ENCODE assay signal across 8 mouse cellular contexts in genomic region chr4:148164002-148164439, GRCm38 (mm10). TPM values are rescaled to one million over a fixed set of nuclear protein-coding genes. Genes with fewer than 3 reads are reported as not detected.
DNase-seq lines count a peak whose midpoint lies in the region; ATAC-seq lines count a peak whose summit lies in the region.

No protein-coding gene starts in this region.

- H3K4me3 ChIP-seq in limb, embryonic 11.5 days (ENCODE audit: low read depth, low read length), result peak overlapping the region; percentile 23
- peak overlapping the region; percentile 30 for H3K4me3 ChIP-seq in midbrain, embryonic 12.5 days

- no peaks in the 10 kb centered on the region for H3K9me3 ChIP-seq in limb, embryonic 11.5 days (ENCODE audit: control insufficient read depth, low read length)
- no peaks in the 10 kb centered on the region for H3K9me3 ChIP-seq in midbrain, embryonic 12.5 days

- no peak overlapping the region for H3K27ac ChIP-seq in limb, embryonic 11.5 days (replicated peaks; ENCODE audit: low read depth, low read length)
- H3K27ac ChIP-seq in midbrain, embryonic 12.5 days (replicated peaks), result no peak overlapping the region

- ATAC-seq in limb, embryonic 11.5 days (ENCODE audit: insufficient number of reproducible peaks, low FRiP score, low TSS enrichment, low read depth), result 0 out of 2 replicates have a peak, but pooled peaks have one; percentile 1
- 0 out of 2 replicates have a peak, but pooled peaks have one; percentile 5 for ATAC-seq in midbrain, embryonic 12.5 days (ENCODE audit: low FRiP score, low read depth)

- H3K4me2 ChIP-seq in limb, embryonic 11.5 days (ENCODE audit: low read depth, severe bottlenecking), result peak overlapping the region; percentile 45
- H3K4me2 ChIP-seq in midbrain, embryonic 12.5 days (replicated peaks), result peak overlapping the region; percentile 57

- H3K9ac ChIP-seq in limb, embryonic 11.5 days (ENCODE audit: low read length), result no peak overlapping the region
- H3K9ac ChIP-seq in midbrain, embryonic 12.5 days (replicated peaks), result peak overlapping the region; percentile 41; the same call in 1 of the 2 replicates

- peaks cover 68% of the 10 kb centered on the region for H3K27me3 ChIP-seq in limb, embryonic 11.5 days (ENCODE audit: control insufficient read depth, insufficient read depth, low read length)
- peaks cover 82% of the 10 kb centered on the region for H3K27me3 ChIP-seq in midbrain, embryonic 12.5 days

- peaks cover 12% of the 10 kb centered on the region for H3K4me1 ChIP-seq in limb, embryonic 11.5 days (ENCODE audit: control insufficient read depth, insufficient read depth, low read length)
- peaks cover 37% of the 10 kb centered on the region for H3K4me1 ChIP-seq in midbrain, embryonic 12.5 days

- H3K36me3 ChIP-seq in limb, embryonic 11.5 days (ENCODE audit: control insufficient read depth, insufficient read depth, low read length), result no peaks in the 10 kb centered on the region
- no peaks in the 10 kb centered on the region for H3K36me3 ChIP-seq in midbrain, embryonic 12.5 days

- WGBS in limb, embryonic 11.5 days, result under 1% methylated on average over 28 of the region's 29 CpGs
- whole genome bisulfite sequencing in midbrain, embryonic 12.5 days, result under 1% methylated on average over 29 of the region's 29 CpGs

- DNase-seq in adrenal gland, adult 18-20 months (ENCODE audit: low spot score in 2 of 2), result peak; percentile 68 to 73
- DNase-seq in embryo, embryonic 9.5 days (ENCODE audit: extremely low spot score), result peak; percentile 72
- peak; percentile 72 to 83 for DNase-seq in heart, adult 18-20 months
- peak; percentile 88 for DNase-seq in kidney, adult 11 months
- peak; percentile 81 for DNase-seq in limb, embryonic 11.5 days (ENCODE audit: low spot score)
- DNase-seq in skeletal muscle tissue, adult 2 months (ENCODE audit: low read depth, low spot score), result peak; percentile 72
- no peak for DNase-seq in adipocyte (ENCODE audit: low spot score)

RNA-seq across cellular contexts. Expression of gene Fbxo2, which starts 3.6 kb away (rescaled TPM):
- 1 to 10 TPM; 6.7 to 9.9 TPM for total RNA-seq in adrenal gland, adult 18-20 months (2021)
- total RNA-seq in heart, adult 18-20 months (2021), result under 1 TPM; 0.28 to 0.35 TPM
- polyA plus RNA-seq in limb, embryonic 11.5 days (2014; fragmentation: Nextera tagmentation; extraction: Ambion mirVana), result 0.58 and 1.0 TPM in 2 replicates
- polyA plus RNA-seq in midbrain, embryonic 12.5 days (2016; fragmentation: Nextera tagmentation; extraction: Ambion mirVana), result 1.5 and 2.1 TPM in 2 replicates

RNA-seq across cellular contexts. Expression of gene Fbxo44, which starts 3.7 kb away (rescaled TPM):
- 10 to 100 TPM; 14.1 to 21.4 TPM for total RNA-seq in adrenal gland, adult 18-20 months (2021)
- total RNA-seq in heart, adult 18-20 months (2021), result 10 to 100 TPM; 22.8 to 23.0 TPM
- polyA plus RNA-seq in limb, embryonic 11.5 days (2014; fragmentation: Nextera tagmentation; extraction: Ambion mirVana), result 10.4 and 12.2 TPM in 2 replicates
- 77.4 and 79.8 TPM in 2 replicates for polyA plus RNA-seq in midbrain, embryonic 12.5 days (2016; fragmentation: Nextera tagmentation; extraction: Ambion mirVana)

RNA-seq across cellular contexts. Expression of gene Fbxo6, which starts 12.1 kb away (rescaled TPM):
- total RNA-seq in adrenal gland, adult 18-20 months (2021), result 10 to 100 TPM; 38.1 to 46.5 TPM
- 10 to 100 TPM; 41.0 to 42.1 TPM for total RNA-seq in heart, adult 18-20 months (2021)
- polyA plus RNA-seq in limb, embryonic 11.5 days (2014; fragmentation: Nextera tagmentation; extraction: Ambion mirVana), result 11.0 and 11.5 TPM in 2 replicates
- 14.6 and 17.1 TPM in 2 replicates for polyA plus RNA-seq in midbrain, embryonic 12.5 days (2016; fragmentation: Nextera tagmentation; extraction: Ambion mirVana)

RNA-seq across cellular contexts. Expression of gene Draxin, which starts 33.5 kb away (rescaled TPM):
- total RNA-seq in adrenal gland, adult 18-20 months (2021), result under 1 TPM in 1 of 2 experiments, not detected in 1; 0.07 TPM
- total RNA-seq in heart, adult 18-20 months (2021), result under 1 TPM; 0.07 to 0.08 TPM
- 2.0 and 2.5 TPM in 2 replicates for polyA plus RNA-seq in limb, embryonic 11.5 days (2014; fragmentation: Nextera tagmentation; extraction: Ambion mirVana)
- 16.7 and 16.8 TPM in 2 replicates for polyA plus RNA-seq in midbrain, embryonic 12.5 days (2016; fragmentation: Nextera tagmentation; extraction: Ambion mirVana)

RNA-seq across cellular contexts. Expression of gene Mad2l2, which starts 33.8 kb away (rescaled TPM):
- 10 to 100 TPM; 20.2 to 21.6 TPM for total RNA-seq in adrenal gland, adult 18-20 months (2021)
- 10 to 100 TPM; 12.2 to 14.5 TPM for total RNA-seq in heart, adult 18-20 months (2021)
- polyA plus RNA-seq in limb, embryonic 11.5 days (2014; fragmentation: Nextera tagmentation; extraction: Ambion mirVana), result 91.8 and 104 TPM in 2 replicates
- polyA plus RNA-seq in midbrain, embryonic 12.5 days (2016; fragmentation: Nextera tagmentation; extraction: Ambion mirVana), result 94.7 and 95.2 TPM in 2 replicates

Comparison
In these comparisons a context has a peak if more than half of its experiments do, and no peak if none do; other contexts are left out.
1. RNA of gene Fbxo2, which starts 3.6 kb away (total RNA-seq): 6.7 to 9.9 TPM in adrenal gland, adult 18-20 months; 0.28 to 0.35 TPM in heart, adult 18-20 months; every median in the first group is over 4 times any median in the second.